Comparison of ENCODE assay signal across 12 mouse cellular contexts in the genomic region with DNA sequence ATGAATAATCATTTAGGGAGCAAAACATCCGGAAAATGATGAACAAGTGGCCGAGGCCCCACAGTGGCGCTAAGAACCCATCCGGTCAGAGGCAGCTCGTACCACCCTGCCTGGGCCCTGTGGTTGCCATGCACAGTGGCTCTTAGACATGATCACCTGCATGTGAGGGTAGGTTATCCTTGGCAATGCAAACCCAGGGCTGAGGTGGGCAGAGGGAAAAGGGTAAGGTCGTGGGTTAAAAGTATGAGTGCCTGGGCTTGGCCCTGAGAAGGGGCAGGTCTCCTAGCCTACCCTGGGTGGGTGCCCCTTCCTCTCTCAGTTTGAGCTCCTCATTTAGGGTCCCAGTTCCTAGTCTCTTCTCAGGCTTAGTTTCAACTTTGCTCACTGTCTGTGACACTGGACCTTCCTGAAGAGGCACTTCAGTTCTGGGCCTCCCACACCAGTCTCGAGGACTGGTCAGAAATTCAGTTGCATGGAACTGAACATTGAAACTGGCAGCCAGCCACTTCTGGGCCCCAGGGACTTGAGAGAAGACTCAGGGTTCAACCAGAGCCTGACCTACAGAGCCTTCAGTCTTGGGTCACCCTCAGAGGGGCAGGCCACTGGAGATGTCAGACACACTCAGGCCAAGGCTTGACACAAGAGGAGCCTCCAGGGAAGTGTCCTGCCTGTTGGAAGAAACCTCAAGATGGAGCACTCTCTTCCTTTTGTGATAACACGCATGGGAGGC. TPM values are rescaled to one million over a fixed set of nuclear protein-coding genes. Genes with fewer than 3 reads are reported as not detected.
DNase-seq lines count a peak whose midpoint lies in the region; ATAC-seq and TF ChIP-seq lines count a peak whose summit lies in the region.
"Had no signal": no experiment of that assay in that cellular context is flagged by ENCODE, and none has a peak within 500 bp of the region (broad histone marks: within the 10 kb centered on the region; RNA-seq: fewer than 3 reads in every experiment).

No protein-coding gene starts in this region.

- no peaks in the 10 kb centered on the region for H3K27me3 ChIP-seq in liver, adult 2 months (ENCODE audit: control insufficient read depth, insufficient read depth, low read length)
- no peaks in the 10 kb centered on the region for H3K27me3 ChIP-seq in liver, postnatal 0 days (ENCODE audit: insufficient read depth, low read length)
- no peaks in the 10 kb centered on the region for H3K27me3 ChIP-seq in CH12.LX (replicated peaks)
- no peaks in the 10 kb centered on the region for H3K27me3 ChIP-seq in midbrain, embryonic 15.5 days (replicated peaks)
- H3K27me3 ChIP-seq: intestine, embryonic 15.5 days had no signal

- TF ChIP-seq EP300 in liver, postnatal 0 days (IDR thresholded peaks at IDR 0.05; ENCODE audit: low read depth) = no peak
- no peak; the same call in 1 of the 2 replicates for TF ChIP-seq EP300 in CH12.LX (IDR thresholded peaks at IDR 0.05; ENCODE audit: low read length)

- TF ChIP-seq POLR2A in liver, adult 2 months (IDR thresholded peaks at IDR 0.05; ENCODE audit: extremely low read depth, insufficient read depth, low read length) = no peak
- no peak for TF ChIP-seq POLR2A in CH12.LX (IDR thresholded peaks at IDR 0.05; ENCODE audit: low read depth, low read length)

- no peak overlapping the region for H3K27ac ChIP-seq in gastrocnemius, adult 2 months
- H3K27ac ChIP-seq in liver, adult 2 months (replicated peaks; ENCODE audit: insufficient read depth, low read depth, low read length) = 0 out of 2 replicates have a peak overlapping the region, but pooled peaks have one; percentile 22
- H3K27ac ChIP-seq in liver, postnatal 0 days (ENCODE audit: low read depth) = no peak overlapping the region
- H3K27ac ChIP-seq in CH12.LX (ENCODE audit: insufficient read depth, low read depth) = peak overlapping the region; percentile 97
- H3K27ac ChIP-seq in midbrain, embryonic 15.5 days = no peak overlapping the region
- H3K27ac ChIP-seq: heart, adult 2 months; hindbrain, embryonic 10.5 days; intestine, embryonic 15.5 days had no signal

- H3K4me3 ChIP-seq in gastrocnemius, adult 2 months = no peak overlapping the region
- no peak overlapping the region for H3K4me3 ChIP-seq in liver, adult 2 months (ENCODE audit: insufficient read depth, low read depth, low read length)
- H3K4me3 ChIP-seq in liver, postnatal 0 days (ENCODE audit: low read depth, low read length) = no peak overlapping the region
- no peak overlapping the region for H3K4me3 ChIP-seq in CH12.LX (replicated peaks in 1 of 3; ENCODE audit: low read depth in 2 of 3, low read length in 2 of 3, poor library complexity in 1 of 3)
- H3K4me3 ChIP-seq in midbrain, embryonic 15.5 days = no peak overlapping the region
- H3K4me3 ChIP-seq: heart, adult 2 months; hindbrain, embryonic 10.5 days; intestine, embryonic 15.5 days had no signal

- 90% methylated on average over 8 of the region's 8 CpGs for whole genome bisulfite sequencing in liver, adult 2 months
- WGBS in liver, postnatal 0 days (ENCODE audit: insufficient replicate concordance) = 78% methylated on average over 8 of the region's 8 CpGs
- WGBS in midbrain, embryonic 15.5 days = 89% methylated on average over 8 of the region's 8 CpGs

- no peak for ATAC-seq in liver, postnatal 0 days
- ATAC-seq in midbrain, embryonic 15.5 days (replicated peaks) = no peak
- ATAC-seq: intestine, embryonic 15.5 days had no signal

- no peaks in the 10 kb centered on the region for H3K4me1 ChIP-seq in liver, adult 2 months (ENCODE audit: control insufficient read depth, insufficient read depth, low read length)
- peaks cover 56% of the 10 kb centered on the region for H3K4me1 ChIP-seq in liver, postnatal 0 days (ENCODE audit: insufficient read depth)
- H3K4me1 ChIP-seq in CH12.LX (ENCODE audit: control insufficient read depth in 1 of 2, insufficient read depth in 2 of 2) = peaks cover 23 to 87% of the 10 kb centered on the region in 2 experiments
- H3K4me1 ChIP-seq in midbrain, embryonic 15.5 days = no peaks in the 10 kb centered on the region

- in situ Hi-C loops in CH12.LX (cut with MboI; ENCODE audit: low pct_ligation_motif_present, low pct_unique_long_range_greater_than_20kb, low sequenced_read_pairs) = loop anchor here (5.0 kb wide), 1 partner anchor 39 kb away; no protein-coding TSS in a partner anchor

- H3K4me2 ChIP-seq in liver, postnatal 0 days (ENCODE audit: low read depth, low read length) = no peak overlapping the region
- no peak overlapping the region for H3K4me2 ChIP-seq in CH12.LX (ENCODE audit: insufficient read depth, low read depth, poor library complexity, severe bottlenecking)
- H3K4me2 ChIP-seq in midbrain, embryonic 15.5 days = no peak overlapping the region
- H3K4me2 ChIP-seq: intestine, embryonic 15.5 days had no signal

- no peaks in the 10 kb centered on the region for H3K79me2 ChIP-seq in liver, adult 2 months (ENCODE audit: control insufficient read depth, insufficient read depth, low read length)
- no peaks in the 10 kb centered on the region for H3K79me2 ChIP-seq in CH12.LX (replicated peaks; ENCODE audit: control insufficient read depth, extremely low read depth, insufficient read depth, poor library complexity, severe bottlenecking)

- no peak for TF ChIP-seq RAD21 in CH12.LX (IDR thresholded peaks at IDR 0.05; ENCODE audit: low read depth, low read length)

- no peak for TF ChIP-seq CTCF in gastrocnemius, adult 2 months (IDR thresholded peaks at IDR 0.05)
- TF ChIP-seq CTCF in liver, adult 2 months (IDR thresholded peaks at IDR 0.05; ENCODE audit: low read depth, low read length) = no peak
- no peak for TF ChIP-seq CTCF in liver, postnatal 0 days (IDR thresholded peaks at IDR 0.05; ENCODE audit: low read depth)
- no peak for TF ChIP-seq CTCF in CH12.LX (conservative IDR thresholded peaks at IDR 0.05 in 1 of 2, IDR thresholded peaks at IDR 0.05 in 1 of 2; ENCODE audit: low read depth in 2 of 2, low read length in 2 of 2)

- H3K36me3 ChIP-seq in liver, adult 2 months (ENCODE audit: control insufficient read depth, insufficient read depth, low read length) = no peaks in the 10 kb centered on the region
- H3K36me3 ChIP-seq in liver, postnatal 0 days (replicated peaks; ENCODE audit: insufficient read depth, low read length) = no peaks in the 10 kb centered on the region
- H3K36me3 ChIP-seq in CH12.LX (replicated peaks in 1 of 2; ENCODE audit: control insufficient read depth in 1 of 2, insufficient read depth in 1 of 2, low read length in 1 of 2) = no peaks in the 10 kb centered on the region
- H3K36me3 ChIP-seq in midbrain, embryonic 15.5 days (replicated peaks) = no peaks in the 10 kb centered on the region
- H3K36me3 ChIP-seq: hindbrain, embryonic 10.5 days; intestine, embryonic 15.5 days had no signal

- peak; percentile 66 for DNase-seq in gastrocnemius, adult 2 months
- DNase-seq in gastrocnemius, postnatal 10 days = no peak
- no peak for DNase-seq in liver, adult 2 months (ENCODE audit: extremely low read depth, low read depth, low spot score)
- DNase-seq in liver, postnatal 0 days = no peak
- no peak for DNase-seq in CH12.LX (ENCODE audit: extremely low read depth)
- peak; percentile 69 to 70 for DNase-seq in kidney, postnatal 25 days
- DNase-seq: cerebellum, adult 2 months; left cerebral cortex, postnatal 4 days had no signal

- dilution Hi-C loops in CH12.LX (cut with MboI; ENCODE audit: extremely low pct_ligation_motif_present, extremely low pct_unique_long_range_greater_than_20kb, low sequenced_read_pairs) = no loop called here

- intact Hi-C loops in gastrocnemius, adult 2 months (cut with DNase I) = no loop called here

- no peaks in the 10 kb centered on the region for H3K9me3 ChIP-seq in liver, postnatal 0 days (ENCODE audit: low read length)
- H3K9me3 ChIP-seq in CH12.LX (replicated peaks; ENCODE audit: low read length) = peaks cover 6% of the 10 kb centered on the region
- no peaks in the 10 kb centered on the region for H3K9me3 ChIP-seq in midbrain, embryonic 15.5 days
- H3K9me3 ChIP-seq: intestine, embryonic 15.5 days had no signal

- no peak overlapping the region for H3K9ac ChIP-seq in liver, adult 2 months (ENCODE audit: low read depth, low read length)
- H3K9ac ChIP-seq in liver, postnatal 0 days (replicated peaks) = no peak overlapping the region
- peak overlapping the region; percentile 8; the same call in 1 of the 2 replicates for H3K9ac ChIP-seq in CH12.LX (ENCODE audit: insufficient read depth, low read depth)
- no peak overlapping the region for H3K9ac ChIP-seq in midbrain, embryonic 15.5 days
- H3K9ac ChIP-seq: intestine, embryonic 15.5 days had no signal

TF ChIP-seq in CH12.LX, 34 proteins besides CTCF, POLR2A, EP300 and RAD21 (continues in another document):
- TF ChIP-seq MAX (IDR thresholded peaks at IDR 0.05; ENCODE audit: low read length) (no peak), NRF1 (IDR thresholded peaks at IDR 0.05; ENCODE audit: low read depth, low read length) (no peak)

RNA-seq across cellular contexts. Expression of a gene that starts 18.1 kb away (rescaled TPM):
- not detected for total RNA-seq in gastrocnemius, adult 2 months (2021)
- not detected for total RNA-seq in gastrocnemius, postnatal 10 days (2021)
- not detected in 2 replicates for total RNA-seq in liver, adult 2 months (2014; rRNA removed)
- not detected in 2 replicates for polyA plus RNA-seq in liver, adult 2 months (2012; rRNA removed)
- polyA plus RNA-seq in liver, postnatal 0 days (2015; fragmentation: Nextera tagmentation; extraction: Ambion mirVana) = not detected in 2 replicates
- not detected in 2 replicates for total RNA-seq in CH12.LX (2012; rRNA removed)
- total RNA-seq in CH12.LX (2014; rRNA removed) = not detected in 2 replicates
- polyA plus RNA-seq in CH12.LX (2012; ENCODE audit: insufficient read length, low read depth) = not detected in 2 replicates
- polyA plus RNA-seq in midbrain, embryonic 15.5 days (2015; fragmentation: Nextera tagmentation; extraction: Ambion mirVana) = 1.0 and 1.7 TPM in 2 replicates
- total RNA-seq: heart, adult 2 months had no signal
- polyA plus RNA-seq: heart, adult 2 months; hindbrain, embryonic 10.5 days; intestine, embryonic 15.5 days had no signal

RNA-seq across cellular contexts. Expression of a gene that starts 41.8 kb away (rescaled TPM):
- total RNA-seq in gastrocnemius, adult 2 months (2021) = 1 to 10 TPM; 4.4 to 4.5 TPM
- 10 to 100 TPM; 11.4 to 17.3 TPM for total RNA-seq in gastrocnemius, postnatal 10 days (2021)
- total RNA-seq in liver, adult 2 months (2014; rRNA removed) = 1.4 and 2.2 TPM in 2 replicates
- 2.9 and 5.4 TPM in 2 replicates for polyA plus RNA-seq in liver, adult 2 months (2012; rRNA removed)
- polyA plus RNA-seq in liver, postnatal 0 days (2015; fragmentation: Nextera tagmentation; extraction: Ambion mirVana) = 14.3 and 14.5 TPM in 2 replicates
- 13.9 and 16.8 TPM in 2 replicates for total RNA-seq in CH12.LX (2012; rRNA removed)
- 7.2 and 7.9 TPM in 2 replicates for total RNA-seq in CH12.LX (2014; rRNA removed)
- 33.8 and 37.1 TPM in 2 replicates for polyA plus RNA-seq in CH12.LX (2012; ENCODE audit: insufficient read length, low read depth)
- 4.5 and 5.0 TPM in 2 replicates for polyA plus RNA-seq in midbrain, embryonic 15.5 days (2015; fragmentation: Nextera tagmentation; extraction: Ambion mirVana)

RNA-seq across cellular contexts. Expression of a gene that starts 48.9 kb away (rescaled TPM):
- total RNA-seq in gastrocnemius, adult 2 months (2021) = not detected
- 1 to 10 TPM in 1 of 2 experiments, under 1 TPM in 1; 0.92 to 1.4 TPM for total RNA-seq in gastrocnemius, postnatal 10 days (2021)
- total RNA-seq in liver, adult 2 months (2014; rRNA removed) = 0.20 TPM in 1 of 2 replicates, not detected in the other
- polyA plus RNA-seq in liver, adult 2 months (2012; rRNA removed) = 0.04 TPM in 1 of 2 replicates, not detected in the other
- polyA plus RNA-seq in liver, postnatal 0 days (2015; fragmentation: Nextera tagmentation; extraction: Ambion mirVana) = 3.2 and 3.5 TPM in 2 replicates
- 12.2 and 15.7 TPM in 2 replicates for total RNA-seq in CH12.LX (2012; rRNA removed)
- total RNA-seq in CH12.LX (2014; rRNA removed) = 11.2 and 13.3 TPM in 2 replicates
- 12.3 and 14.5 TPM in 2 replicates for polyA plus RNA-seq in CH12.LX (2012; ENCODE audit: insufficient read length, low read depth)
- polyA plus RNA-seq in midbrain, embryonic 15.5 days (2015; fragmentation: Nextera tagmentation; extraction: Ambion mirVana) = 2.3 and 2.7 TPM in 2 replicates
- total RNA-seq: heart, adult 2 months had no signal

Comparison
In these comparisons a context has a peak if more than half of its experiments do, and no peak if none do; other contexts are left out.
1. DNase-seq: peak in gastrocnemius, adult 2 months (single experiment) and kidney, postnatal 25 days (2 of 2); none in gastrocnemius, postnatal 10 days (single experiment), liver, adult 2 months (single experiment), liver, postnatal 0 days (single experiment) and CH12.LX (single experiment).
2. H3K27ac ChIP-seq: peak in liver, adult 2 months (single experiment) and CH12.LX (single experiment); none in gastrocnemius, adult 2 months (single experiment), liver, postnatal 0 days (single experiment) and midbrain, embryonic 15.5 days (single experiment).
3. RNA of a gene that starts 48.9 kb away (total RNA-seq): 11.2 to 15.7 TPM in CH12.LX; 0.92 to 1.4 TPM in gastrocnemius, postnatal 10 days, 0.20 TPM in liver, adult 2 months and not detected in gastrocnemius, adult 2 months; every median in the first group is over 4 times any median in the second.